Mouse (Mus musculus) lung, postnatal 10 days (tissue): ENCODE measurements around the gene 4930486L24Rik.
"Not testable (repeated sequence)": the region's sequence is repeated elsewhere in the genome, so short reads cannot be mapped to it uniquely, and the experiment has no call there.

ENCODE experiments used
- DNase-seq: peaks from one replicate; pipeline ENCODE4 v3.0.0; 2021

The 4930486L24Rik gene

GRCm38 (mm10) chr13:60864281-60864680, at the start of gene 4930486L24Rik:
4930486L24Rik (minus strand) TSS chr13:60864475.
- no peak for DNase-seq

GRCm38 (mm10) chr13:60904780-60905179, 40.5 kb upstream of the 4930486L24Rik start, which contains the start of gene Tpbpb:
Tpbpb (minus strand) TSS chr13:60904880.
- not testable (repeated sequence) for DNase-seq

- DNase-seq: peak; percentile 77
Measured at GRCm38 (mm10) chr13:60897328-60897727, 33.1 kb upstream of the 4930486L24Rik start, which contains the start of gene Ctla2b. Ctla2b (minus strand) TSS chr13:60897447.

- DNase-seq: not testable (repeated sequence)
Measured at GRCm38 (mm10) chr13:60896794-60897193, 32.5 kb upstream of the 4930486L24Rik start, which contains the start of gene Gm49392. Gm49392 (minus strand) TSS chr13:60896894.

GRCm38 (mm10) chr13:60895406-60896160, 31.3 kb upstream of the 4930486L24Rik start:
- DNase-seq: no peak

GRCm38 (mm10) chr13:60892301-60892700, 28.0 kb upstream of the 4930486L24Rik start:
- DNase-seq: no peak

- peak; percentile 51 for DNase-seq
Measured at GRCm38 (mm10) chr13:60848241-60849120, 15.8 kb downstream of the 4930486L24Rik start.

- no peak for DNase-seq
Measured at GRCm38 (mm10) chr13:60843153-60843552, 21.1 kb downstream of the 4930486L24Rik start.

GRCm38 (mm10) chr13:60842703-60843102, 21.6 kb downstream of the 4930486L24Rik start:
- no peak for DNase-seq

- DNase-seq: no peak
Measured at GRCm38 (mm10) chr13:60839353-60839902, 24.8 kb downstream of the 4930486L24Rik start.

GRCm38 (mm10) chr13:60826052-60826451, 38.2 kb downstream of the 4930486L24Rik start:
- DNase-seq: peak; percentile 57

- no peak for DNase-seq
Measured at GRCm38 (mm10) chr13:60820486-60821175, 43.6 kb downstream of the 4930486L24Rik start.

GRCm38 (mm10) chr13:60819469-60819868, 44.8 kb downstream of the 4930486L24Rik start:
- DNase-seq: peak; percentile 56

GRCm38 (mm10) chr13:60813722-60814121, 50.6 kb downstream of the 4930486L24Rik start:
- no peak for DNase-seq

GRCm38 (mm10) chr13:60812768-60813167, 51.5 kb downstream of the 4930486L24Rik start:
- DNase-seq: no peak

- DNase-seq: no peak
Measured at GRCm38 (mm10) chr13:60809690-60810089, 54.6 kb downstream of the 4930486L24Rik start.

GRCm38 (mm10) chr13:60802749-60803148, 61.5 kb downstream of the 4930486L24Rik start, which contains the start of gene Ctsll3:
Ctsll3 (minus strand) TSS chr13:60802849.
- no peak for DNase-seq
